19 mouse cellular contexts compared by ENCODE assay signal in genomic region chr5:134613727-134614126, GRCm38 (mm10). TPM values are rescaled to one million over a fixed set of nuclear protein-coding genes. Genes with fewer than 3 reads are reported as not detected.
DNase-seq lines count a peak whose midpoint lies in the region; ATAC-seq lines count a peak whose summit lies in the region.
"Had no signal": no experiment of that assay in that cellular context is flagged by ENCODE, and none has a peak within 500 bp of the region (broad histone marks: within the 10 kb centered on the region; RNA-seq: fewer than 3 reads in every experiment).

No protein-coding gene starts in this region.

- peaks cover 55% of the 10 kb centered on the region for H3K36me3 ChIP-seq in megakaryocyte, embryonic 14.5 days (replicated peaks; ENCODE audit: low read length)
- H3K36me3 ChIP-seq in hindbrain, embryonic 14.5 days (replicated peaks; ENCODE audit: control insufficient read depth, insufficient read depth) = peaks cover 33% of the 10 kb centered on the region

- 87% methylated on average over 9 of the region's 9 CpGs for WGBS in hindbrain, embryonic 14.5 days

- peak overlapping the region; percentile 89 for H3K4me3 ChIP-seq in megakaryocyte, embryonic 14.5 days (replicated peaks)
- H3K4me3 ChIP-seq in hindbrain, embryonic 14.5 days (replicated peaks; ENCODE audit: low read length) = no peak overlapping the region
- H3K4me3 ChIP-seq: embryonic facial prominence, embryonic 13.5 days; heart, embryonic 12.5 days had no signal

- H3K9me3 ChIP-seq in megakaryocyte, embryonic 14.5 days = no peaks in the 10 kb centered on the region
- no peaks in the 10 kb centered on the region for H3K9me3 ChIP-seq in hindbrain, embryonic 14.5 days (ENCODE audit: control insufficient read depth, low read length)
- H3K9me3 ChIP-seq: embryonic facial prominence, embryonic 13.5 days; heart, embryonic 12.5 days had no signal

- H3K9ac ChIP-seq in hindbrain, embryonic 14.5 days = no peak overlapping the region
- H3K9ac ChIP-seq: embryonic facial prominence, embryonic 13.5 days; heart, embryonic 12.5 days had no signal

- peaks cover 70% of the 10 kb centered on the region for H3K4me1 ChIP-seq in megakaryocyte, embryonic 14.5 days
- H3K4me1 ChIP-seq in hindbrain, embryonic 14.5 days (replicated peaks; ENCODE audit: control insufficient read depth, insufficient read depth, low read length) = no peaks in the 10 kb centered on the region
- H3K4me1 ChIP-seq: embryonic facial prominence, embryonic 13.5 days; heart, embryonic 12.5 days had no signal

- intact Hi-C loops in heart, postnatal 14 days (cut with DNase I) = no loop called here

- H3K4me2 ChIP-seq in hindbrain, embryonic 14.5 days (replicated peaks) = no peak overlapping the region
- H3K4me2 ChIP-seq: embryonic facial prominence, embryonic 13.5 days; heart, embryonic 12.5 days had no signal

- no peak overlapping the region for H3K27ac ChIP-seq in hindbrain, embryonic 14.5 days
- H3K27ac ChIP-seq: embryonic facial prominence, embryonic 13.5 days had no signal

- no peaks in the 10 kb centered on the region for H3K27me3 ChIP-seq in megakaryocyte, embryonic 14.5 days (replicated peaks)
- H3K27me3 ChIP-seq in hindbrain, embryonic 14.5 days (ENCODE audit: control insufficient read depth, insufficient read depth, low read length) = no peaks in the 10 kb centered on the region
- H3K27me3 ChIP-seq: embryonic facial prominence, embryonic 13.5 days; heart, embryonic 12.5 days had no signal

- DNase-seq in heart, adult 11 months = peak; percentile 95
- DNase-seq in heart, postnatal 14 days = no peak
- peak; percentile 61 to 70 for DNase-seq in spleen, adult 18-20 months
- DNase-seq in spleen, adult 12 weeks (ENCODE audit: low spot score) = no peak
- peak; percentile 59 to 73 for DNase-seq in spleen, postnatal 4 days (ENCODE audit: low spot score in 2 of 2)
- no peak for DNase-seq in hindbrain, embryonic 14.5 days (ENCODE audit: low spot score)
- DNase-seq in urinary bladder, postnatal 36 days (ENCODE audit: low spot score in 2 of 2) = no peak
- DNase-seq: adrenal gland, postnatal 25 days; cerebellum, postnatal 36 days; gastrocnemius, postnatal 14 days; lung, adult 18-20 months; thymus, adult 18-20 months had no signal

- ATAC-seq in hindbrain, embryonic 14.5 days (ENCODE audit: low FRiP score) = no peak
- ATAC-seq: forebrain, embryonic 14.5 days; intestine, postnatal 0 days had no signal

RNA-seq across cellular contexts. Expression of gene Lat2, which starts 1.1 kb away (rescaled TPM):
- 1 to 10 TPM; 3.0 to 3.3 TPM for total RNA-seq in heart, postnatal 14 days (2021)
- 16.9 and 67.9 TPM in 2 replicates for polyA plus RNA-seq in megakaryocyte, embryonic 14.5 days (2012; ENCODE audit: insufficient read depth, low replicate concordance)
- 1.1 and 1.5 TPM in 2 replicates for polyA plus RNA-seq in hindbrain, embryonic 14.5 days (2014; fragmentation: Nextera tagmentation; extraction: Ambion mirVana)

RNA-seq across cellular contexts. Expression of gene Eif4h, which starts 25.6 kb away (rescaled TPM):
- 100 to 1,000 TPM; 165 to 170 TPM for total RNA-seq in heart, postnatal 14 days (2021)
- 58.4 and 156 TPM in 2 replicates for polyA plus RNA-seq in megakaryocyte, embryonic 14.5 days (2012; ENCODE audit: insufficient read depth, low replicate concordance)
- 329 and 343 TPM in 2 replicates for polyA plus RNA-seq in hindbrain, embryonic 14.5 days (2014; fragmentation: Nextera tagmentation; extraction: Ambion mirVana)

RNA-seq across cellular contexts. Expression of gene Rfc2, which starts 32.6 kb away (rescaled TPM):
- 10 to 100 TPM; 26.5 to 28.3 TPM for total RNA-seq in heart, postnatal 14 days (2021)
- polyA plus RNA-seq in megakaryocyte, embryonic 14.5 days (2012; ENCODE audit: insufficient read depth, low replicate concordance) = 9.1 and 35.0 TPM in 2 replicates
- polyA plus RNA-seq in hindbrain, embryonic 14.5 days (2014; fragmentation: Nextera tagmentation; extraction: Ambion mirVana) = 174 and 178 TPM in 2 replicates

RNA-seq across cellular contexts. Expression of gene Syna, which starts 53.8 kb away (rescaled TPM):
- not detected for total RNA-seq in heart, postnatal 14 days (2021)
- not detected in 2 replicates for polyA plus RNA-seq in megakaryocyte, embryonic 14.5 days (2012; ENCODE audit: insufficient read depth, low replicate concordance)
- 0.25 and 0.39 TPM in 2 replicates for polyA plus RNA-seq in hindbrain, embryonic 14.5 days (2014; fragmentation: Nextera tagmentation; extraction: Ambion mirVana)
- total RNA-seq: adrenal gland, postnatal 25 days; MEL had no signal
- polyA plus RNA-seq: heart, embryonic 12.5 days; hindbrain, embryonic 11.5 days had no signal

Comparison
In these comparisons a context has a peak if more than half of its experiments do, and no peak if none do; other contexts are left out.
1. DNase-seq: peak in heart, adult 11 months (single experiment), spleen, adult 18-20 months (2 of 2) and spleen, postnatal 4 days (2 of 2); none in heart, postnatal 14 days (0 of 2), spleen, adult 12 weeks (single experiment), hindbrain, embryonic 14.5 days (single experiment) and urinary bladder, postnatal 36 days (0 of 2).